15 mouse cellular contexts compared by ENCODE assay signal in the genomic region with DNA sequence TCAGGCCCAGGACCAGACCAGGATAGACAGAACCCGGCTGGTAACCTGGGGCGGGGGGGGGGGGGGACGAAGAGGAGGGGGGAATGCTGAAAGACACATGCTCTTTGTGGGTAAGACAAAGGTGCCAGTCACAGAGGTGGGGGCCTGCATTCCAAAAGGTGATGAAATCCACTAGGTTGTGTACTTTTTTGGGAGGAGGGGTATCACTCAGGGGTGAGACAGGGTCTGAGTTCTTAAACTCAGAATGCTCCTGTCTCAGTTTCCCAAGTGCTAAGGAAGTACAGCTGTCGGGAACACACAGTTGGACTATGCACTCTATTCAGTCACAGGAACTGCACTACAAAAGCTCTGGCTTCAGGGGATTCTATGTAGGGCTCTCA. TPM values are rescaled to one million over a fixed set of nuclear protein-coding genes. Genes with fewer than 3 reads are reported as not detected.
DNase-seq lines count a peak whose midpoint lies in the region; ATAC-seq and TF ChIP-seq lines count a peak whose summit lies in the region.
"Had no signal": no experiment of that assay in that cellular context is flagged by ENCODE, and none has a peak within 500 bp of the region (broad histone marks: within the 10 kb centered on the region; RNA-seq: fewer than 3 reads in every experiment).

No protein-coding gene starts in this region.

- 32% methylated on average over 2 of the region's 4 CpGs for WGBS in kidney, postnatal 0 days

- H3K4me2 ChIP-seq in kidney, postnatal 0 days (ENCODE audit: low read length) = no peak overlapping the region

- H3K27me3 ChIP-seq in kidney, postnatal 0 days (ENCODE audit: insufficient read depth, low read length) = no peaks in the 10 kb centered on the region
- H3K27me3 ChIP-seq: megakaryocyte, embryonic 14.5 days had no signal

- H3K4me3 ChIP-seq in gastrocnemius, adult 2 months = peak overlapping the region; percentile 77
- no peak overlapping the region for H3K4me3 ChIP-seq in brown adipose tissue, adult 24 weeks (ENCODE audit: insufficient read depth, low read depth, low read length)
- H3K4me3 ChIP-seq in kidney, postnatal 0 days (replicated peaks; ENCODE audit: low read depth, low read length) = no peak overlapping the region
- H3K4me3 ChIP-seq: layer of hippocampus, adult 2 months; megakaryocyte, embryonic 14.5 days had no signal

- H3K9me3 ChIP-seq in kidney, postnatal 0 days (replicated peaks; ENCODE audit: low read length) = no peaks in the 10 kb centered on the region
- H3K9me3 ChIP-seq: megakaryocyte, embryonic 14.5 days had no signal

- peaks cover 7% of the 10 kb centered on the region; the same call in 1 of the 2 replicates for H3K36me3 ChIP-seq in kidney, postnatal 0 days (ENCODE audit: insufficient read depth, low read length)

- H3K4me1 ChIP-seq in brown adipose tissue, adult 24 weeks (ENCODE audit: control insufficient read depth, insufficient read depth, insufficient read length, low read length) = peaks cover 42% of the 10 kb centered on the region
- peaks cover 31% of the 10 kb centered on the region for H3K4me1 ChIP-seq in kidney, postnatal 0 days (replicated peaks; ENCODE audit: insufficient read depth, low read length)

- no peak for ATAC-seq in kidney, postnatal 0 days (replicated peaks; ENCODE audit: low FRiP score, low read depth)

- DNase-seq in gastrocnemius, adult 2 months = no peak
- no peak for DNase-seq in gastrocnemius, postnatal 36 days
- DNase-seq in kidney, adult 9 months = peak; percentile 17
- no peak for DNase-seq in kidney, postnatal 10 days
- DNase-seq in kidney, postnatal 0 days (ENCODE audit: low spot score) = no peak
- no peak for DNase-seq in layer of hippocampus, postnatal 36 days
- DNase-seq in urinary bladder, postnatal 10 days (ENCODE audit: low spot score) = no peak
- DNase-seq: right cerebral cortex, adult 18-20 months had no signal

- H3K27ac ChIP-seq in gastrocnemius, adult 2 months = peak overlapping the region; percentile 97
- H3K27ac ChIP-seq in brown adipose tissue, adult 24 weeks (replicated peaks; ENCODE audit: low read depth, low read length) = peak overlapping the region; percentile 60
- H3K27ac ChIP-seq in kidney, postnatal 0 days = peak overlapping the region; percentile 51

- H3K9ac ChIP-seq in kidney, postnatal 0 days (ENCODE audit: low read depth, low read length) = no peak overlapping the region

- intact Hi-C loops in gastrocnemius, adult 2 months (cut with DNase I) = no loop called here
- intact Hi-C loops in gastrocnemius, postnatal 36 days (cut with DNase I) = no loop called here

- no peak for TF ChIP-seq CTCF in gastrocnemius, adult 2 months (IDR thresholded peaks at IDR 0.05)
- TF ChIP-seq CTCF in kidney, postnatal 0 days (IDR thresholded peaks at IDR 0.05; ENCODE audit: low read depth) = no peak

RNA-seq across cellular contexts. Expression of a gene that starts 10.0 kb away (rescaled TPM):
- total RNA-seq in gastrocnemius, adult 2 months (2021) = 100 to 1,000 TPM; 282 to 397 TPM
- total RNA-seq in gastrocnemius, postnatal 36 days (2021) = 100 to 1,000 TPM; 328 to 346 TPM
- polyA plus RNA-seq in brown adipose tissue, adult 24 weeks (2012; ENCODE audit: insufficient read depth, insufficient read length, missing spikeins) = 676 and 868 TPM in 2 replicates
- polyA plus RNA-seq in kidney, postnatal 0 days (2015; fragmentation: Nextera tagmentation; extraction: Ambion mirVana) = 502 and 515 TPM in 2 replicates
- total RNA-seq in layer of hippocampus, postnatal 36 days (2021) = 100 to 1,000 TPM; 147 to 150 TPM

RNA-seq across cellular contexts. Expression of a gene that starts 31.3 kb away (rescaled TPM):
- total RNA-seq in gastrocnemius, adult 2 months (2021) = 100 to 1,000 TPM; 416 to 566 TPM
- total RNA-seq in gastrocnemius, postnatal 36 days (2021) = 100 to 1,000 TPM; 431 to 564 TPM
- 552 and 608 TPM in 2 replicates for polyA plus RNA-seq in brown adipose tissue, adult 24 weeks (2012; ENCODE audit: insufficient read depth, insufficient read length, missing spikeins)
- polyA plus RNA-seq in kidney, postnatal 0 days (2015; fragmentation: Nextera tagmentation; extraction: Ambion mirVana) = 560 and 574 TPM in 2 replicates
- 100 to 1,000 TPM; 511 to 514 TPM for total RNA-seq in layer of hippocampus, postnatal 36 days (2021)

RNA-seq across cellular contexts. Expression of a gene that starts 31.5 kb away (rescaled TPM):
- total RNA-seq in gastrocnemius, adult 2 months (2021) = 10 to 100 TPM in 1 of 2 experiments, 1 to 10 TPM in 1; 3.6 to 11.8 TPM
- 1 to 10 TPM; 5.2 to 5.8 TPM for total RNA-seq in gastrocnemius, postnatal 36 days (2021)
- 25.0 and 50.3 TPM in 2 replicates for polyA plus RNA-seq in brown adipose tissue, adult 24 weeks (2012; ENCODE audit: insufficient read depth, insufficient read length, missing spikeins)
- polyA plus RNA-seq in kidney, postnatal 0 days (2015; fragmentation: Nextera tagmentation; extraction: Ambion mirVana) = 30.2 and 35.3 TPM in 2 replicates
- 10 to 100 TPM; 46.3 to 51.8 TPM for total RNA-seq in layer of hippocampus, postnatal 36 days (2021)

RNA-seq across cellular contexts. Expression of a gene that starts 40.9 kb away (rescaled TPM):
- total RNA-seq in gastrocnemius, adult 2 months (2021) = not detected
- not detected for total RNA-seq in gastrocnemius, postnatal 36 days (2021)
- polyA plus RNA-seq in brown adipose tissue, adult 24 weeks (2012; ENCODE audit: insufficient read depth, insufficient read length, missing spikeins) = not detected in 2 replicates
- polyA plus RNA-seq in kidney, postnatal 0 days (2015; fragmentation: Nextera tagmentation; extraction: Ambion mirVana) = not detected in 2 replicates
- total RNA-seq in layer of hippocampus, postnatal 36 days (2021) = not detected
- total RNA-seq: adrenal gland, postnatal 36 days; gastrocnemius, postnatal 14 days; layer of hippocampus, adult 2 months; left cerebral cortex, postnatal 36 days had no signal
- polyA plus RNA-seq: neural tube, embryonic 11.5 days had no signal
